Mouse (Mus musculus): Measurements from ENCODE around the gene Cct6b. TPM values are rescaled to one million over a fixed set of nuclear protein-coding genes. Genes with fewer than 3 reads are reported as not detected.

The Cct6b gene
- polyA plus RNA-seq (2017; shearing (Covaris generic)), result under 1 TPM in 2 of 3 experiments, not detected in 1; 0.32 to 0.42 TPM

DNA sequence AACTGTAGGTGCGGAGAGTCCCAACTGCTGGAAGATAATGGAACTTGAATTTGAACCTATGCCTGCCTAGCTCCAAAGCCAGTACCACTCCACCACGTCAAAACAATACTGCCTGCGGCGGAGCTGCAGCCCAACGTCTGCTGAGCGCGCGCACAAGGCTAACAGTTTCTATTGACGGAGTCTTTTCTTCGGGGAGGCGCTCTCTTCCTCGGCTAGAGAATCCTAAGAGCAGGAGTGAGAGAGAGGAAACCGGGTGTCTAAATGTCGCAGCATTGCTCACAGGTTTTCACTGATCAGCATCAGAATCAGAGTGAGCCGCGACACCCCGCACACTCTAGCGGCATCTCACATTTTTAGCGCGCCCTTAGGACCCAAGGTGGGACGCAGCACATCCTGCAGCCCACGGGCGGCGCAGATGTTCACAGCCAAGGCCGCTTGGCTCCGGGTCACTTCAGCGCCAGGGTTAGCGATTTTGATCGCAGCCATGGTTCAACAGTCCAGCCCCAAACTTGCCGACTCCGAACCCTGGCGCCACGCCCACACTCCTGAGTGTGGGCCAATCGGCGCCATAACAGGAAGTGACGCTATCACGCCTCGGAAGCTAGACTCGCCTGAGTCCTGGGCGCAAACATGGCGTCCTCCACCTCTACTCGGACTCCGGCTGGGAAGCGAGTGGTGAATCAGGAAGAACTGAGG is at the start of gene Cct6b, which contains the start of gene Zfp830:
Gene Cct6b (minus strand): TSS at position 580 of the 696 bp plus-strand sequence.
Gene Zfp830 (plus strand): TSS at position 604 of the 696 bp plus-strand sequence.
- ATAC-seq, result peak; percentile 97

DNA sequence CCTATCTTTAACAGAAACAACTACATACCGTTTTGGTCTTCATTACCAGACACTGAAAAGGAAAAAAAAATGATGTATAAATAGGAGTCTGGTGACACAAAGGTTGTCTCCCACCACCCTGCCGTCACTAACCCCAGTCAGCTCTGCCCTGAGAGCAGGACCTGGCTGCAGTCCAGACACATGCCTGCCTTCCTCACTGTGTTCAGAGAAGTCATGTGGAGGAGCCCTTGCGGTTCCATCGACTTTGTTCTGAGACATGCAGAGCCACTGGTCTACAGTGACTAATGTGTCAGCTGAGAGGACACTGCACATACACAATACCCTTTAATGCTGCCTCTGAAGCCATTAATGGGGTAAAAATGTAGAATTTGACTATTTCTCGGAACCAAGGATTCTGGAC is 44.4 kb upstream of the Cct6b start:
- no peak for ATAC-seq

- no peak for ATAC-seq
Observed at GRCm38 (mm10) chr11:82807370-82807769, 43.2 kb upstream of the Cct6b start.

DNA sequence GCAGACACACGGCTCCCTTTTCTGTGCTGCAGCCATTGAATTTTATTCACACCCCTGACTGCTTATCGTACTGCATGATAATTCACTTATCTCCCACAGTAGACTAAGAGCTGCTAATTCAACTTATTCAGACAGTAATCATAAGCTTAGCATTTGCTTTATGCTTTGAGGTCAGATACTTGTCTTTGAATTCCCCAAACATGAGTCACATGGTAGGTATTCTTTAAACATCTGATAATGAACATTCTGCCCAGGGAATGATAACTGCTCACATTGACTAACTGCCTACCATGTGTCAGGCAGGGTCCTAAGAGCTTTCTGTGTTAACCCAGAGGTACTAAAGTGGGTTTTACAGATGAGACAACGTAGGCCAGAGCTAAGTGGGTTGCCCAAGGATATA is 42.5 kb upstream of the Cct6b start:
- ATAC-seq, result no peak

GRCm38 (mm10) chr11:82783453-82783852 is 19.3 kb upstream of the Cct6b start:
- no peak for ATAC-seq

DNA sequence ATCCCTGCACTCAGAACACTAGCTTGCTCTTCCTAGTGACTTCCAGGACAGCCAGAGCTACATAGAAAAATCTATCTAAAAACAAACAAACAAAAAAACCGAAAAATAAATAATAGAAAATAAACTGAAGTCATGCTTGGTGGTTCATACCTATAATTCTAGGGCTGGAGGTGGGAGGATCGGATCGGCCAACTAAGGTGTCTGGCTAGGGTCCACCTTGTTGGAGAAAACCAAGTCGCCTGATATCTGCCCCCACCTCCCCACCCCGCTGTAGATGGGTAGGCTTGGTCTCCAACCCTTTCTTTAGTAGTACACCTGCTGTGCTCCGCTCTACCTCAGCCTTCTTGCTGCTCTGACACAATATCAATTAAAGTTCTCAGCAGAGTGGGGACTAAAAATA is 18.1 kb upstream of the Cct6b start:
- no peak for ATAC-seq

DNA sequence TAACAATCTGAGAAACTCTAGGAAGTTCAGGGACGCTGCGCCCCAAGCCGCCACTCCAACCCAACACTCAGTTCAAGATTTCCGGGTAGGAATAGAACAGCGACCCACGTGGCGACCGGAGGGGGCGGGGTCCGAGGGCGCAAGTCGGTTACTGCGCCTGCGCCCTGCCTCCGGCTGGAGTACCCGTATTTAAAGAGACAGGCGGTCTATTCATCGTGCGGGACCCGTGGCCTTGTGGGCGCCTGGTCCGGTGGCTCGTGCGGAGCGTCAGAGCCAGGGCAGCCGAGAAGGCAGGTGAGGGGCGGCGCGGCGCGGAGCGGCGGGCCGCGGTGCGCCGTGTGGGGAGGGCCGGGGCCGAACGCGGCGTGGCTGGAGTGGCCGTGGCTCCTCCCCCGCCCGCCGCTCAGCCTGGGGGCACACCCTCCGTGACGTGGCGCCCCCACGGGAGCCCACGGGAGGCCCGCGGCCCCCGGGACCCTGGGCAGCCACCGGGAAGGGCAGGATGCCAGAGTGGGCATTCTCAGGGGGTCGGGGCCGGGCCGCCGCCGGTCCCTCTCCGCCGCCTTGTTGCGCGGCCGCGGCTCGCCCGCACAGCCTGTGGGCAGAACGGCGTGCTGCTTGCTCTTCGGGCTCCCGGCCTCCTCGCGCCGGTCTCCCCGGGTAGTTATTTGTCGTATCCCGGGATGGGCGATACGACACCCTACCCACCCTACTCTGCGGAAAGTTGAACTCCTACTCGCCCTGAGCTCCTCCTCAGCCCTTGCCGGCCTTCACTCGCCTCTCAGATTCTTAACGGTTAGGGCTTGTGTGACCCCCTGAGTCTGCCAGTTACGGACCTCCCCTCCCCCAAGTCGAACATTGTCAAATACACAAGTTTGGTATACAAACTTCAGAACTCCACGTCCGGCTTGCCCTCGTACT is 17.1 kb upstream of the Cct6b start, which contains the start of gene Lig3:
Gene Lig3 (plus strand): TSS at position 126 of the 921 bp plus-strand sequence.
- ATAC-seq, result peak; percentile 90

GRCm38 (mm10) chr11:82780134-82780533 is 16.0 kb upstream of the Cct6b start:
- no peak for ATAC-seq

DNA sequence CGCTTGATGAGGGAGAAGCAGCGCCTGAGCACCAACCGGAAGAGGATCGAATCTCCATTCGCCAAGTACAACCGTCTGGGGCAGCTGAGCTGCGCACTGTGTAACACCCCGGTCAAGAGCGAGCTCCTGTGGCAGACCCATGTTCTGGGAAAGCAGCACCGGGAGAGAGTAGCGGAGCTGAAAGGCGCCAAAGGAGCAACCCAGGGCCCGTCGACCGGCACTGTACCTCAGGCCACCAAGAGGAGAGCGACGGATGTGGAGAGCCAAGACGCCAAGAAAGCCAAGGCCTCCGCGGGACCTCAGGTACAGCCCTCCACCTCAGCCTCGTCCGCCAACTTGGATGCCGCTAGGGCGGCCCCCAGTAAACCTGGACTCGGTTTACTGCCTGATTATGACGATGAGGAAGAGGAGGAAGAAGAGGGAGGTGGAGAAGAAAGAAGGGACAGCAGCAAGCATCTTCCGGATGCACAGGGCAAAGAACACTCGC is 360 bp upstream of the Cct6b start:
- peak; percentile 42 for ATAC-seq

DNA sequence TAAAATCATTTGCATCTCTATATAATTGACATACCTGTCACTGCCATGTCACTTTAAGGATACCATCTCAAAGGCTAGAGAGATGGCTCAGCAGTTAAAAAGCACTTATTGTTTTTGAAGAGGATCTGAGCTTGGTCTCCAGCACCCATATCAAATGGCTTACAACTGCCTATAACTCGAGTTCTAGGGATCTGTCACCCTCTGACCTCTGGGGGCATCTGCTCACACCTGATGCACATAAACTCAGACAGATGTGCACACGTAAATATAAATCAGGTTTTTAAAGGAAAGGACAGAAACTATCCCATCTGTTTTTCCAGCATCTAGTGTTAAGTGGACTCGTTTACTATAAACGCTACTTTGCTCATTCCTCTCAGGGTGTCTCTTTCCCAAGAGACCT is 860 bp downstream of the Cct6b start:
- ATAC-seq, result no peak

DNA sequence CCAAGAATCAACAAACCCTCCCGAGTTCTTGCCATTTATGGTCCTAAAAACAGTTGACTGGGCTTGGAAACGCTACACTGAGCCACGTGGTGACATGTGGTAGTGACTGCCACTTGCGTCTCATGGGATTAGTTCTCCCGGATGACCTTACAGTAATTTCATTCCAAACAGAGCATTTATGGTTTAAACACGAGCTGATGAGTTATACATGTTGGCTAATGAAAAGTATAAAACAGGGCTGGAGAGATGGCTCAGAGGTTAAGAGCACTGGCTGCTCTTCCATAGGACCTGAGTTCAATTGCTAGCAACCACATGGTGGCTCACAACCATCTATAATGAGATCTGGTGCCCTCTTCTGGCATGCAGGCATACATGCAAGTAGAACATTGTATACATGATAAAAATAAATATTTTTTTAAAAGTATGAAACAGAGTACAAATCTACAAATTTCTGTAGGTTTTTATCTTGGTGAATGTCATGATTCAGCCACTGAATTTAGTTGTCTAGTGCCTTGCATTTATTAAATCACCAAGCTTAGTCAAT is 1.8 kb downstream of the Cct6b start:
- ATAC-seq, result no peak

DNA sequence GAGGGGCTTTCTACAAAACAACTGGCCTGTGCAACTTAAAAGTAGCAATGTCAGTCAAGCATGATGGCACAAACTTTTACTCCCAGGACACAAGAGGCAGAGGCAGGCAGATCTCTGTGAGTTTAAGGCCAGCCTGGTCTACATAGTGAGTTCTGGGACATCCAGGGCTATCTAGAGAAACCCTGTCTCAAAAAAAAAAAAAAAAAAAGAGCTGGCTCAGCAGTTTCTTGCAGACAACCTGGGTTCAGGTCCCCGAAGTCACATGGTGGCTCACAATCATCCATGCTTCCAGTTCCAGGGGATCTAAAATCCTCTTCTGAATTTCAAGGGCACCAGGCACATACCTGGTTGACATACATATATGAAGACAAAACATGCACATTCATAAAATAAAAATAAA is 8.2 kb downstream of the Cct6b start:
- no peak for ATAC-seq

GRCm38 (mm10) chr11:82752349-82753115 is 11.6 kb downstream of the Cct6b start:
- ATAC-seq, result no peak

GRCm38 (mm10) chr11:82746857-82747366 is 17.2 kb downstream of the Cct6b start:
- peak; percentile 78 for ATAC-seq

GRCm38 (mm10) chr11:82746138-82746537 is 18.0 kb downstream of the Cct6b start:
- ATAC-seq, result peak; percentile 60

DNA sequence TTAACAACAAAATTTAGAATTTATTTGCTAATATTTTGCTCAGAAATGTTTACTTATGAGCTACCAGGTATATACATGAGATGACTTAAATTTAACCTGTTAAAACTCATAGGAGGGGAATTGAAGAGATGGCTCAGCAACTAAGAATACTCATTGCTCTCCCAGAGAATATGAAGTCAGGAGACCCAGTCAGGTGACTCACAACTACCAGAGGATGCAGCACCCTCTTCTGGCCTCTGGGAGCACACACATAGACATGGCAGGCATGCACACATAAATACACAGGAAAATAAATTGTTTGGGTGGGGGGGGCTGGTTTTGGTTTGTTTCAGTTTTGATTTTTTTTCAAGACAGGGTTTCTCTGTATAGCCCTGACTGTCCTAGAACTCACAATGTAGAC is 25.1 kb downstream of the Cct6b start:
- no peak for ATAC-seq

GRCm38 (mm10) chr11:82734227-82734626 is 29.9 kb downstream of the Cct6b start:
- no peak for ATAC-seq

DNA sequence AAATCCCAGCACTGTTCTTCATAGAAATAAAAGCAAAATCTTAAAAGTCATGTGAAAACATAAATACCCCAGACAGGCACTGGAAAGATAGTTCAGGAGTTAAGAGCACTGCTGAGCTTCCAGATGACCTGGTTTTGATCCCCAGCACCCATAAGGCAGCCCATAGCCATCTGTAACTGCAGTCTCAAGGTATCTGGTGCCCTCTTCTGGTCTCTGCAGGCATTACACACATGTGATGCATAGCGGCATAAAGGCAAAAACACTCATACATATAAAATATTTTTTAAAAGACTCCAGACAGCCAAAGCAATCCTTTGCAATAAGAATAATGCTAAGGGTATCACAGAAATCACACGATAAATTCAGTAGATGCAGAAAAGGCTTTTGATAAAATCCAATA is 37.3 kb downstream of the Cct6b start:
- ATAC-seq, result no peak

DNA sequence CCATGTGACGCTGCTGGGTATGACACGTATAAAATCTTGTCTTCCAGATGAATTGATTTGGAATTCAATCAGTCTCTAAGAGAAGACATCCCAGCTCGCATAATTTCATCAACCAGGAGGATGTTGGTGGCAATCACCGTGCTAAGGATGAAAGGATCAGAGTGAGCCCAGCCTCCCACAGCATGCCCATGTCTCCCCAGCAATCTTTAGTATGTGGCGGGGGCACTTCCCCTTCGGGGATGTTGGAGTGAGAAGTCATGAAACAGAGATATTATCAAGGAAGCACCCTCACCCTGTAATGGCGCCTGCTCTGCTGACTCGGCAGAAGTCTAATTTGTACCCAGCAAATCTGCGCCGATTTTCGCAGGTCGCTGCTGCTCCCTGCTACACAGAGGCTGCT is 44.8 kb downstream of the Cct6b start:
- no peak for ATAC-seq

GRCm38 (mm10) chr11:82712681-82713080 is 51.4 kb downstream of the Cct6b start:
- ATAC-seq, result no peak

DNA sequence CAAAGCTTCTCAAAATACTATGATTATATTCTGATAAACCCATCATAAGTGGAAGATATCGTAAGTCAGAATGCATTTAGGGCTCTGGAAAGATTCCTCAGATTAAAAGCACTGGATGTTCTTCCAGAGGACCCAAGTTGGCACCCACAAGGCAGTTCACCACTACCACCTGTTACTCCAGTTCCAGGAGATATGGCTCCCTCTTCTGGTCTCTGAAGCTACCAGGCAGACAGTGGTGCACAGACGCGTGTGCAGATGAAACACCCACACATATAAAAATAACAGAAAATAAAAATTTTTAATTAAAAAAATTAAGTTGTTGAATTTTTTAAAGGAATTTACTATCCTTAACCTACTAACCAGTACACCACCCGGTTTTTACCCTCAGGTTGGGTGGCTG is 55.2 kb downstream of the Cct6b start:
- no peak for ATAC-seq

- no peak for ATAC-seq
Observed at GRCm38 (mm10) chr11:82705082-82705481, 59.0 kb downstream of the Cct6b start.
